Mouse (Mus musculus): ENCODE measurements around the gene Gm47955.
"Not testable (repeated sequence)": the region's sequence is repeated elsewhere in the genome, so short reads cannot be mapped to it uniquely, and the experiment has no call there.

The Gm47955 gene

GRCm38 (mm10) chr1:82991596-82991995 is 31.5 kb downstream of the Gm47955 start:
- in situ Hi-C loops (cut with MseI, MboI), result loop anchor here in 1 of 2 experiments (25.0 kb wide), 1 partner anchor 429 kb away; no protein-coding TSS in a partner anchor

GRCm38 (mm10) chr1:82992093-82992492 is 32.0 kb downstream of the Gm47955 start:
- in situ Hi-C loops (cut with MseI, MboI), result loop anchor here in 1 of 2 experiments (25.0 kb wide), 1 partner anchor 430 kb away; no protein-coding TSS in a partner anchor

- in situ Hi-C loops (cut with MseI, MboI), result loop anchor here in 1 of 2 experiments (25.0 kb wide), 1 partner anchor 432 kb away; no protein-coding TSS in a partner anchor
Observed at GRCm38 (mm10) chr1:82993947-82994346, 33.9 kb downstream of the Gm47955 start.

GRCm38 (mm10) chr1:83000306-83000705 is 40.2 kb downstream of the Gm47955 start, which contains the start of gene Gm47959:
Gene Gm47959 (plus strand): TSS chr1:83000548.
- in situ Hi-C loops (cut with MseI, MboI), result not testable (repeated sequence)

- in situ Hi-C loops (cut with MseI, MboI), result no loop called here
Observed at GRCm38 (mm10) chr1:83006218-83007179, 46.4 kb downstream of the Gm47955 start.

GRCm38 (mm10) chr1:83007471-83007870 is 47.4 kb downstream of the Gm47955 start:
- in situ Hi-C loops (cut with MseI, MboI), result no loop called here

All from mouse trophoblast stem cell (cell line).